Mouse (Mus musculus): ENCODE results near the gene Pdgfd.

Gene Pdgfd

GRCm38 (mm10) chr9:6317114-6317513 is 148.7 kb downstream of the Pdgfd start:
- DNase-seq = no peak

DNA sequence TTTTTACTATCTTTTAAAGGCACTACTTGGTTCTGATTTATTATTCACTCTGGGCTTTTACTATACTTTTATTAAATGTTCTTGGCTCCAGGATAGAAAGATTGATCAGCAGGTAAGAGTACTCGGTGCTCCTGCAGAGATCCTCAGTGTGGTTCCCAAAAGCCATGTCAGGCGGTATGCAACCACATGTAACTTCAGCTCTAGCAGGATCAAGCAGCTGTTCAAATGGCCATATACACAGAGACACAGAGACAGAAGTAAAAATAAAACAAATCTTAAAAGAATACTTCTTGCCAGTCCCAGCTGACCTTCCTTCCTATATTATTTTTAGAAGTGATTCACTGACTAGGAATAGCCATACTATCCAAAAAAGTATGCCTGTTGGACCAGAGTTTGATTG is 157.0 kb downstream of the Pdgfd start:
- DNase-seq = no peak

DNA sequence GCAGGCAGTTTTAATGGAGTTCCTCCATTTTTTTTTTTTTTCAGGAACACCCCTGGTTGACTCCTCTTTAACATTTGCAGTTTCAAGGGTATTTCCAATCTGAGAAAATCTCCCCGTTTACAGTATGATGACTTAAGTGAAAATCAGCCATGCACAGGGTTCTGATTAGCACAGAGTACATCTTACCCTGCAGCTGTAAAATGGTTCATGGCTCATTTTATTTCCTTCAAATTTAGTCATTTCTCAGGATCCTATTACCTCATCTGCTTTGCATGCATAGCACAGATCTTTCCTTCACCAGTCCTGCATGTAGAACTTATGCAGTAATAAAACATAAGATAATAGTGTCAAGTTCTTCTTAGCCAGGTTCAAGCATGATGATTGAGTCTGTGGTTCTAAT is 165.1 kb downstream of the Pdgfd start:
- no peak for DNase-seq

DNA sequence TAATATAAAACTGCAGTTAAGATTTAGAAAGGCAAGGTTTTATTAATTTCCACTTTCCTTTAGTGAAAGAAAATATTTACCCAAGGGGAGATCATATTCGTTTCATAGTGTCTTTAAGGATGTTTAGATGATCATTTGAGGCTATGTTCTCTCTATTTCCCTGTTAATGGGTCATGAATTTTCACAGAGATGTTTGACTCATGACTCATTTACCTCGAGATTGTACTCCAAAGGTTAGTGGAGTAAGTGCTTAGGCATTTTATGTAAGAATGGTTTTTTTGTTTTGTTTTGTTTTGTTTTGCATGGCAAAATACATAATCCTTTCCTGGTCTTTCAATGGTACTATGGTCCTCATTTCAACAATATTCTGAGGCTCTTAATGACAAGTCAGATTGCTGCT is 167.9 kb downstream of the Pdgfd start:
- DNase-seq = no peak

GRCm38 (mm10) chr9:6337891-6338290 is 169.5 kb downstream of the Pdgfd start:
- no peak for DNase-seq

- no peak for DNase-seq
Observed at GRCm38 (mm10) chr9:6338344-6338743, 170.0 kb downstream of the Pdgfd start.

DNA sequence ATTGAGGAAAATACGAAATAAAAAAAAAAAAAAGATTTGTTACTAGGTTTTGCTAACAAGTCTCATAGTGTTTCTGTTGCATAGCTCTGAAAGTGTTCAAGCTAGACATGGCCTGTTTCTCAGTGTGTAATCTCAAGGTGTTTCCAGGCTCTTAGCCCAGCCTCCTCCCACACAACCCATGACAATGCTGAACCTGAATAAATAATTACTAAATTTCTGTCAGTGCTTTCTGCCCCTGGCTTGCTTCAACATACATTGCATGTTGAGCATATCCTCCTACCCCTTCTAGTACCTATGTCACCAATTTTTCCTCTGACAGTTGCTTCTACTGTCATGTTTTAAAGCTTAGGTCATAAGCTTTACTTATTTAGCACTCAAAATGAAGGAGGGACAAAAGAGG is 171.0 kb downstream of the Pdgfd start:
- no peak for DNase-seq

GRCm38 (mm10) chr9:6340750-6341149 is 172.4 kb downstream of the Pdgfd start:
- DNase-seq = no peak

DNA sequence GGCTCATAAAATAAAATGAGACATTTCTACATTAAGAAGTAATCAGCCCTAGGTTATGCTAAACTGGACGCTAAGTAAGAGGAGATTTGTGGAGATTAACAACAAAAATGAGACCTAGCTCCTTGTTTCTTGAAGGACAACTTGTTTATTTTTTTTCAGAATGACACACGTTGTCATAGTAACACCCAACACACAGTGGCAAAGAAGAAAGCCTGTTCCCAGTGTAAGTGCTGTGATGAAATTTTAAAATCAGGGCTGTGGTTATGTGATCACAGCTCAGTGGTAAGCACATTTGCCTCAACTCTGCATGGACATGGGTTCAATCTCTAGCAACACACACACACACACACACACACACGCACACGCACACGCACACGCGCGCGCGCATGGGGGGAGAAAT is 174.5 kb downstream of the Pdgfd start:
- no peak for DNase-seq

GRCm38 (mm10) chr9:6344514-6344913 is 176.1 kb downstream of the Pdgfd start:
- no peak for DNase-seq

DNA sequence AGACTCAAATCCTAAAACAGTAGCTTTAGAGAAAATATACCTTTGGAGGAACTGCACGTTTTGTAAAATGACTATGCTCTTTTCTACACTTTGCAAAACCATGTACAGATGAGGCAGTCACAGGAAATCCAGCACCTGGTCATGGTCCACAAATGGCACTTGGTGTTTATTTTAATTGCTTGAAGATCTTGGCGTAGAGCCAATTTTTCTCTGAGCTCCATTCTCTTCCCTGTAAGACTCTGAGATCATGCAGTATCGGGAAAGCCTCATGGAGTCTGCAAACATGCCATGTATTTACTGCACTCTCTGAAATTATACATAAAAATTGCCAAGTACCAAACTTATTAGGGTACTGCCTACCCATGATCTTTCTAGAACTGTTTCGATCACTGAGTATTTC is 176.5 kb downstream of the Pdgfd start:
- DNase-seq = no peak

- DNase-seq = no peak
Observed at GRCm38 (mm10) chr9:6345366-6345765, 177.0 kb downstream of the Pdgfd start.

GRCm38 (mm10) chr9:6353257-6353960 is 185.0 kb downstream of the Pdgfd start:
- DNase-seq = no peak

GRCm38 (mm10) chr9:6360795-6361194 is 192.4 kb downstream of the Pdgfd start:
- DNase-seq = no peak

GRCm38 (mm10) chr9:6366550-6366949 is 198.2 kb downstream of the Pdgfd start:
- DNase-seq = no peak

- no peak for DNase-seq
Observed at GRCm38 (mm10) chr9:6401764-6402163, 233.4 kb downstream of the Pdgfd start.

- DNase-seq = no peak
Observed at GRCm38 (mm10) chr9:6406535-6406934, 238.2 kb downstream of the Pdgfd start.

DNA sequence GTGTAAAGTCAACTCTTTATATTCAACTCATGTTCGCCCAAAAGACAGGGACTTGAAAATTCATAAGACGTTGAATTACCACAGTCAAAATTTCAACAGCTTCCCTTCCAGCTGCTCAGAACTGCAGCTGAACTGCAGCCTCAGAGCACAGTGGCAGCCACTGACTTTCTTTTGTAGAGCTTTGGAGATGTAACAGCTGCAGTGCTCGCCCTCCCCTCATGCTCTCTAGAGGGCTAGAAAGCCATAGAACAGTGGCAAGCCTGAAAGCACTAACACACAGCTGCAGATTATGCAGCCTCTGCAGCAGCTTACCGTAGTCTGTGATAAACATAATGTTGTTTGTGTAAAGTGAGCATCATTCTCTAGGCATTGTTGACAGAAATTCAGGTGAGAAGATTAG is 239.6 kb downstream of the Pdgfd start:
- DNase-seq = no peak

DNA sequence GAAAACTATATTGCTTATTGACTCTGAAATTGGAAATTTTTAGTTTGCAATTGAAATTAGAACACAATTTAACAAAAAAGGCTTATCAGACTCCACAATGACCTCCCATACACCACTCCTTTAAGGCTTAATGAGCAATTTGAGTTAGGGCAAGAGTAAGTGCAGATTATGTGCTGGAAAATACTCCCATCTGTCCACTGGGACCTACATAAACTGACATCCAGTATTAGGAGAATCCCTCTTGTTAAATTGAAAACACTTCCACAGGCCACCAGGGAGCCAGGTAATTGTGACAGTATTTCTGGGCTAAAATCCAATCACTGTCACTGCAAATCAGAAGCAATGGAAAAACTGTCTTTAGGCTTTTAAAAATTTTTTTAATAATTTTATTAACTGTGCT is 256.2 kb downstream of the Pdgfd start:
- no peak for DNase-seq
